Mouse (Mus musculus) spleen, adult 2 months (tissue): ENCODE data around the gene Ifngr1.

Experiments
- CTCF ChIP-seq: fragments of 200-500 bp; IDR thresholded peaks from 2 replicates; pipeline ENCODE4 v1.5.1; 2011; ENCODE audit warnings: mild to moderate bottlenecking, inconsistent platforms; ENCODE audit not compliant: insufficient read depth, insufficient read length, insufficient replicate concordance; ENCODE audit errors: extremely low read depth
- POLR2A ChIP-seq: fragments of 200-500 bp; IDR thresholded peaks from 2 replicates; pipeline ENCODE4 v1.6.1; 2011; ENCODE audit warnings: low read depth, low read length, inconsistent platforms

DNA sequence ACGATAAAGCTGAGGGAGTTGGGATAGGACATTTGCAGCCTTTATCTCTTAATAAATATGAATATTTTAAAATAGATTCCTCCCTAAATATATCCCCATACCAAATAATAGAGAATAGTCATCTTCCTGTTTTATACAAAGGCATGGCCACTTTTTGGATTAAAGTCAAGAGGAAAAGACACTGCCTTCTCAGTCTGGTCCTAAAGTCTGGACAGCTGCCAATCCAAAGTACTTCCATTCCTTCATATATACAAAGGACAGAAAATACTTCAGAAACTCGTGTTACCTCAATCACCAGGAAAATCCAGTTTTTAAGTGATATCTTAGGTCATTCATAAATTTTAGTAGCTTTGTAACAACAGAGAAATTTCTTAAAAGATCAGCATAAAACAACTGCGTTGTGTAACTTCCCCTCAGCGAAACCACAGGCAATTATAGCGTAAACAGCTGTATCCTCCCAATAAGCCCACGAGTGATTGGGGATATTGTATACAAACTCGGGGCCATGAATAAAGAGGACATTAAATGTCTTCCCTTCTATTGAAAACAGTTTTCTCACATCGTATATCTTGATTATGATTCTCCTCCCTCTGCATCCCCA lies 32.1 kb upstream of the Ifngr1 start:
- TF ChIP-seq POLR2A (no peak), CTCF (no peak)
